Mouse (Mus musculus) intestine, embryonic 14.5 days (tissue): Measurements from ENCODE around the gene Ap3b1. TPM values are rescaled to one million over a fixed set of nuclear protein-coding genes. Genes with fewer than 3 reads are reported as not detected.

ENCODE experiments used
- ATAC-seq: fragments of 200-750 bp; cut with Nextera tagmentation; replicated peaks from 2 replicates; pipeline ENCODE4 v1.8.0; 2017; ENCODE audit warnings: low read depth, moderate number of reproducible peaks, moderate TSS enrichment, moderate library complexity; ENCODE audit not compliant: low FRiP score, low TSS enrichment
- DNase-seq: peaks from one replicate; pipeline ENCODE4 v3.0.0-alpha.2; 2018; ENCODE audit warnings: low spot score
- H3K27ac ChIP-seq: fragments of 300-500 bp; sonication (generic); 2 replicates; pipeline ENCODE4 v1.5.1; 2014; ENCODE audit warnings: low read depth, mild to moderate bottlenecking, control low read depth
- H3K27me3 ChIP-seq: fragments of 300-500 bp; sonication (generic); replicated peaks from 2 replicates; pipeline ENCODE4 v1.6.1; 2014; ENCODE audit warnings: low read length, control low read depth; ENCODE audit not compliant: control insufficient read depth, insufficient read depth
- H3K36me3 ChIP-seq: fragments of 300-500 bp; sonication (generic); 2 replicates; pipeline ENCODE4 v1.6.1; 2014; ENCODE audit warnings: low read length, control low read depth; ENCODE audit not compliant: control insufficient read depth, insufficient read depth
- H3K4me1 ChIP-seq: fragments of 300-500 bp; sonication (generic); replicated peaks from 2 replicates; pipeline ENCODE4 v1.6.1; 2014; ENCODE audit warnings: low read length, control low read depth, mixed read lengths; ENCODE audit not compliant: control insufficient read depth, insufficient read depth
- H3K4me2 ChIP-seq: fragments of 300-500 bp; sonication (generic); 2 replicates; pipeline ENCODE4 v1.6.1; 2014; ENCODE audit warnings: low read length
- H3K4me3 ChIP-seq: fragments of 300-500 bp; sonication (generic); 2 replicates; pipeline ENCODE4 v1.5.1; 2014; ENCODE audit warnings: low read depth, low read length, control low read depth, mixed read lengths
- H3K9ac ChIP-seq: fragments of 300-500 bp; sonication (generic); 2 replicates; pipeline ENCODE4 v1.6.1; 2014; ENCODE audit warnings: mild to moderate bottlenecking, low read length
- H3K9me3 ChIP-seq: fragments of 300-500 bp; sonication (generic); 2 replicates; pipeline ENCODE4 v1.6.1; 2016; ENCODE audit warnings: low read length, control low read depth; ENCODE audit not compliant: control insufficient read depth
- WGBS: fragments of 180-500 bp; shearing (Covaris S2); extraction: QIAGEN DNeasy Blood & Tissue Kit; methylation state at CpG from one replicate; pipeline ENCODE4 v1.1.7; 2014; 5-methylcytosine and 5-hydroxymethylcytosine counted together
- polyA plus RNA-seq: library from polyadenylated mRNA; unstranded; fragments of >200 nt; fragmentation: Nextera tagmentation; extraction: Ambion mirVana; gene quantifications from 2 replicates; pipeline ENCODE4 v1.2.1, GENCODE M21; 2014

Ap3b1 gene
- polyA plus RNA-seq, 1 experiment from 2014 or later, result 51.2 TPM

- H3K4me1 ChIP-seq, result peaks cover 6% of the 10 kb centered on the region; the same call in 1 of the 2 replicates
- no peak for DNase-seq
- WGBS, result 57% methylated on average over 8 of the region's 8 CpGs
- no peak overlapping the region for H3K4me3 ChIP-seq
- ATAC-seq, result no peak
- H3K27me3 ChIP-seq, result no peaks in the 10 kb centered on the region
- H3K27ac ChIP-seq, result no peak overlapping the region
- no peak overlapping the region for H3K9ac ChIP-seq
- H3K9me3 ChIP-seq, result no peaks in the 10 kb centered on the region
- no peaks in the 10 kb centered on the region for H3K36me3 ChIP-seq
- no peak overlapping the region for H3K4me2 ChIP-seq
These were observed 23.3 kb downstream of the Ap3b1 start for GRCm38 (mm10) chr13:94381829-94382675.

- 91% methylated on average over 3 of the region's 3 CpGs for WGBS
- Histone ChIP-seq H3K4me1 (peaks cover 9% of the 10 kb centered on the region), H3K4me3 (no peak overlapping the region), H3K9me3 (no peaks in the 10 kb centered on the region), H3K36me3 (no peaks in the 10 kb centered on the region), H3K4me2 (no peak overlapping the region), H3K27me3 (no peaks in the 10 kb centered on the region), H3K27ac (no peak overlapping the region), H3K9ac (no peak overlapping the region)
- ATAC-seq (no peak), DNase-seq (no peak)
These were observed 26.3 kb downstream of the Ap3b1 start for GRCm38 (mm10) chr13:94384931-94385570.

DNA sequence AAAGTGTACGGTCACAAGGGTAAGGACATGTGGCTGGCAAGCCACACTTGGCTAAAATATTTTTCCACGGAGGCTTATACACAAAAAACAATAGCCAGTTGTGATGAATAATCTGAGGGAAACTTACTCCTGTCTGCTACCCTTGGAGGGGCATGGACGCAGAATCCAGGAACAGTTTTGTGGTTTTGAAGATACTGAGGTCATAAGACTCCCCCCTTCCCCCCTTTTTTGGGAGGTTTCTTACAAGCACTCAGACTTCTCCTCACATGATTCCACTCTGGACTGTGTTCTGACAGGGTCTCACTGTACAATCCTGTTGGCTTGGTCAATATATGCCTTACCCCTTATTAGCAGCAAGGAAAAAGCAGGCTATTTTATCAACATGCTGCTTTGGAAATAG is 29.8 kb downstream of the Ap3b1 start:
- Histone ChIP-seq H3K36me3 (0 out of 2 replicates have a peak, but pooled peaks cover 5% of the 10 kb centered on the region), H3K4me3 (no peak overlapping the region), H3K4me1 (peaks cover 4% of the 10 kb centered on the region; the same call in 1 of the 2 replicates), H3K27ac (no peak overlapping the region), H3K9ac (no peak overlapping the region), H3K27me3 (no peaks in the 10 kb centered on the region), H3K4me2 (no peak overlapping the region), H3K9me3 (no peaks in the 10 kb centered on the region)
- no peak for DNase-seq
- 74% methylated on average over 3 of the region's 3 CpGs for WGBS
- no peak for ATAC-seq

DNA sequence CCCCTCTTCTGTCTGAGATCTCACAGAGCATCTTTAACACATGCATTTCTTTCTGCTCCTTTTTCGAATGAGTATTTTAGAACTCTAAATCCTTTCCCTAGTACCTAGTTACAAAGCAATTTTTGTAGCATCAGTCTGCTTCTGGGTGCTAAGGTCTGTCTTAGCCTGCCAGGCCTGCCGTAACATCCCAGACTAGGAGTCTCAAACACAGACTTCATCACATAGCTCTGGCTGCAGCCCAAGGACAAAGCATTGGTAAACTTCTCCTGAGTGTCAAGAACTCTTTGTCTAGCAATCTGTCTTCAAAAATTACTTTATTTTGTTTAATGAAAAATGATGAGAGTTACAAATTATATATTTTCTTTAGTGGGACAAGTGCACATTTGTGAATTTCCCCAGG is 30.8 kb downstream of the Ap3b1 start:
- Histone ChIP-seq H3K4me3 (no peak overlapping the region), H3K36me3 (peaks cover 6% of the 10 kb centered on the region; the same call in 1 of the 2 replicates), H3K27ac (no peak overlapping the region), H3K4me1 (peaks cover 4% of the 10 kb centered on the region; the same call in 1 of the 2 replicates), H3K4me2 (no peak overlapping the region), H3K9me3 (no peaks in the 10 kb centered on the region), H3K27me3 (no peaks in the 10 kb centered on the region), H3K9ac (no peak overlapping the region)
- ATAC-seq (no peak), DNase-seq (no peak)
- 56% methylated on average over 2 of the region's 2 CpGs for whole genome bisulfite sequencing

GRCm38 (mm10) chr13:94392282-94392681 is 33.5 kb downstream of the Ap3b1 start:
- Histone ChIP-seq H3K36me3 (peaks cover 27% of the 10 kb centered on the region), H3K4me3 (no peak overlapping the region), H3K4me1 (peaks cover 4% of the 10 kb centered on the region; the same call in 1 of the 2 replicates), H3K4me2 (no peak overlapping the region), H3K27me3 (no peaks in the 10 kb centered on the region), H3K9ac (no peak overlapping the region), H3K27ac (no peak overlapping the region), H3K9me3 (no peaks in the 10 kb centered on the region)
- DNase-seq, result no peak
- ATAC-seq, result no peak
- 81% methylated on average over 5 of the region's 5 CpGs for WGBS

DNA sequence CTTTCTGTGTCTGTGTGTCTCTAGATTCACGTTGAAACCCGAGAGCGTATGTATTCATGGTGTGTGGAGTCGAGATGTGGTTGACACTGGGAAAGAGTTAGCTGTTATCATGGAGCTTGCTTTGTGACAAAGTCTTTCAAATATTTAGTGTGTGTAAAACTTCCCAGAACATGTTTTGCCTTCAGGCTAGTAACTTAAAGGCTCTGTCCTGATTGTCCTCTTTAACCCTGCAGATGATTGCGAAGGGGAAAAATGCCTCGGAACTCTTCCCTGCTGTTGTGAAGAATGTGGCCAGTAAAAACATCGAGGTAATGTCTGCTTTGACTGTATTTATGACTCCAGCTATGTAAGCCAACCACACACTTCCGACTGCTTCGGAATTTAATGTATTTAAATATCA is 35.7 kb downstream of the Ap3b1 start:
- 53% methylated on average over 9 of the region's 9 CpGs for WGBS
- H3K4me3 ChIP-seq, result no peak overlapping the region
- H3K27ac ChIP-seq, result no peak overlapping the region
- no peak overlapping the region for H3K4me2 ChIP-seq
- H3K4me1 ChIP-seq, result peaks cover 1% of the 10 kb centered on the region; the same call in 1 of the 2 replicates
- ATAC-seq (no peak), DNase-seq (no peak)
- H3K9me3 ChIP-seq, result no peaks in the 10 kb centered on the region
- H3K36me3 ChIP-seq, result peaks cover 34% of the 10 kb centered on the region
- H3K27me3 ChIP-seq, result no peaks in the 10 kb centered on the region
- H3K9ac ChIP-seq, result no peak overlapping the region

- Histone ChIP-seq H3K9me3 (no peaks in the 10 kb centered on the region), H3K36me3 (peaks cover 34% of the 10 kb centered on the region), H3K4me1 (no peaks in the 10 kb centered on the region), H3K4me3 (no peak overlapping the region), H3K27me3 (no peaks in the 10 kb centered on the region), H3K9ac (no peak overlapping the region), H3K27ac (no peak overlapping the region), H3K4me2 (no peak overlapping the region)
- ATAC-seq (no peak), DNase-seq (no peak)
- 91% methylated on average over 8 of the region's 8 CpGs for WGBS
These were observed 37.0 kb downstream of the Ap3b1 start for GRCm38 (mm10) chr13:94395763-94396162.

DNA sequence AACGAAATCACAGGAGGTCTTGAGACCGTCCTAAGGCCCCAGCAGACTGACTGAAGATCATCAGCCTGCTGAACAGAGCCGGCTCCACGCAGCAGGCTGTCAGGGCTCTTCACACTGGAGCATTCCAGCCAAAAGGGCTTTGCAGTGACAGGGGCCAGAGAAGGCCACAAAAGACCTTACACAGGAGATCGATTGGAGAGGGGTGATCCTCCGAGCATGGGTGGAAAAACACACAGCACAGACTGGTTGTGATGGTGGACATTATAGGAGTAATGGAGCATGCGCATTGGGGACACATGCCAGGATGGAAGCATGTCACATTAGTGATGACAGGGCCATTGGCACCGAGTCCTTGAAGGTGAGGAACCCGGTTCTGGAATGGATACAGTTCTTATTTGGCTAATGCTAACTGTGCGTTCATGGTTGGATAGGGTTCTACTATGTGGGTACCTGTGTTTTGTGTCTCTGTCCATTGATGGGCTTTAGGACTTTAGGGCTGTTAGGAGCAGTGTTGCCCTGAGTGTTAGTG is 37.7 kb downstream of the Ap3b1 start:
- Histone ChIP-seq H3K36me3 (peaks cover 34% of the 10 kb centered on the region), H3K4me3 (no peak overlapping the region), H3K9ac (no peak overlapping the region), H3K4me1 (no peaks in the 10 kb centered on the region), H3K27ac (no peak overlapping the region), H3K4me2 (no peak overlapping the region), H3K27me3 (no peaks in the 10 kb centered on the region), H3K9me3 (no peaks in the 10 kb centered on the region)
- DNase-seq (no peak), ATAC-seq (no peak)
- WGBS, result 89% methylated on average over 10 of the region's 10 CpGs
